Mouse (Mus musculus): ENCODE results near the gene Chic1. TPM values are rescaled to one million over a fixed set of nuclear protein-coding genes. Genes with fewer than 3 reads are reported as not detected.

Gene Chic1
- polyA plus RNA-seq (2012; rRNA removed) (0.19 and 0.26 TPM in 2 replicates), polyA plus RNA-seq (2014; fragmentation: Nextera tagmentation; extraction: Ambion mirVana) (0.18 and 0.23 TPM in 2 replicates)

DNA sequence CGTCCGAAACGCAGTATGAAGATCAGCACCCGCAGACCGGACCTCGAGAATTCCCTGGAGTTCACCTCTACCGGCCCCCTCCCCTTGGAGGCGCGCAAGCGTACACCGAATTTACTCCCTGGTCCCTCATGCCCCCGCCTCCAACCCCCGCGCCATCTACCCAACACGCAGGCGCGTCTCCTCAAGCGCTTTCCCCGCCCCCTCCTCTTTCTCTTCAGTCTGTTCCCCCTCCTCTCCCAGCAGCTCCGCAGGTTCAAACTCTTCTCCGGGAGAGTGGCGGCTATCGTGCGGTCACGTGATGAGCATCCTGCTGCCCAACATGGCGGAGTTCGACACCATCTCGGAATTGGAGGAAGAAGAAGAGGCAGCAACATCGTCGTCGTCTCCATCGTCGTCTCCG lies at the start of gene Chic1:
Gene Chic1 (plus strand): TSS at position 190 of the 400 bp plus-strand sequence.
- DNase-seq (ENCODE audit: low read depth in 3 of 3, low spot score in 3 of 3) (no peak), ATAC-seq (ENCODE audit: insufficient read depth) (no peak)
- Histone ChIP-seq H3K9me3 (ENCODE audit: control insufficient read depth, low read length) (no peaks in the 10 kb centered on the region), H3K36me3 (replicated peaks; ENCODE audit: control insufficient read depth, insufficient read depth, low read depth) (no peaks in the 10 kb centered on the region), H3K4me1 (replicated peaks; ENCODE audit: control insufficient read depth in 2 of 2, insufficient read depth in 2 of 2, low read length in 1 of 2) (no peaks in the 10 kb centered on the region), H3K4me3 (ENCODE audit: insufficient read depth in 1 of 2, low read depth in 2 of 2, low read length in 2 of 2) (peak within 1 kb of the TSS; percentile 42 to 49), H3K27ac (no peak within 1 kb of the TSS), H3K27me3 (ENCODE audit: control insufficient read depth, insufficient read depth, low read length) (peaks cover 19% of the 10 kb centered on the region), H3K9ac (replicated peaks) (no peak within 1 kb of the TSS), H3K4me2 (ENCODE audit: low read depth) (peak within 1 kb of the TSS; percentile 49)
- WGBS (ENCODE audit: insufficient replicate concordance) = 10% methylated on average over 33 of the region's 34 CpGs
- TF ChIP-seq EP300 (IDR thresholded peaks at IDR 0.05; ENCODE audit: low read depth) (no peak), CTCF (IDR thresholded peaks at IDR 0.05; ENCODE audit: low read depth) (no peak)

DNA sequence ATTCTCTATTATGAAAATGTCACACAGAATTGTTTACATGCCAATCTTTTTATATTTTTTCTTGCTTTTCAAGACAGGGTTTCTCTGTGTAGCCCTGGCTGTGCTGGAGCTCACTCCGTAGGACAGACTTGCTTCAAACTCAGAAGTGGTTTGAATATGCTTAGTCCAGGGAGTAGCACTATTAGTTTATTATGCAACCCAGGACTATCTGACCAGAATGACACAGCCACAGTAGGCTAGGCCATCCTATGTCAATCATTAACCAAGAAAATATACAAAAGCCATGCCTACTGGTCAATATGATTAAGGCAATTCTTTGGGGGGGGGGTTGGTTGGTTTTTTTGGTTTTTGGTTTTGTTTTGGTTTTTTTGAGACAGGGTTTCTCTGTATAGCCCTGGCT lies 48.0 kb upstream of the Chic1 start:
- no peaks in the 10 kb centered on the region for H3K36me3 ChIP-seq (replicated peaks; ENCODE audit: control insufficient read depth, insufficient read depth, low read depth)
- H3K4me3 ChIP-seq (ENCODE audit: insufficient read depth in 1 of 2, low read depth in 2 of 2, low read length in 2 of 2) = no peak overlapping the region
- WGBS (ENCODE audit: insufficient replicate concordance) = 63% methylated on average over 1 of the region's 1 CpGs
- H3K9me3 ChIP-seq (ENCODE audit: control insufficient read depth, low read length) = no peaks in the 10 kb centered on the region
- TF ChIP-seq EP300 (IDR thresholded peaks at IDR 0.05; ENCODE audit: low read depth) (no peak), CTCF (IDR thresholded peaks at IDR 0.05; ENCODE audit: low read depth) (no peak)
- no peaks in the 10 kb centered on the region for H3K27me3 ChIP-seq (ENCODE audit: control insufficient read depth, insufficient read depth, low read length)
- DNase-seq (ENCODE audit: low read depth in 3 of 3, low spot score in 3 of 3) = no peak
- peak; percentile 35; the same call in 1 of the 2 replicates for ATAC-seq (ENCODE audit: insufficient read depth)
- no peak overlapping the region for H3K27ac ChIP-seq
- H3K4me1 ChIP-seq (replicated peaks; ENCODE audit: control insufficient read depth in 2 of 2, insufficient read depth in 2 of 2, low read length in 1 of 2) = no peaks in the 10 kb centered on the region
- no peak overlapping the region for H3K9ac ChIP-seq (replicated peaks)
- no peak overlapping the region for H3K4me2 ChIP-seq (ENCODE audit: low read depth)

DNA sequence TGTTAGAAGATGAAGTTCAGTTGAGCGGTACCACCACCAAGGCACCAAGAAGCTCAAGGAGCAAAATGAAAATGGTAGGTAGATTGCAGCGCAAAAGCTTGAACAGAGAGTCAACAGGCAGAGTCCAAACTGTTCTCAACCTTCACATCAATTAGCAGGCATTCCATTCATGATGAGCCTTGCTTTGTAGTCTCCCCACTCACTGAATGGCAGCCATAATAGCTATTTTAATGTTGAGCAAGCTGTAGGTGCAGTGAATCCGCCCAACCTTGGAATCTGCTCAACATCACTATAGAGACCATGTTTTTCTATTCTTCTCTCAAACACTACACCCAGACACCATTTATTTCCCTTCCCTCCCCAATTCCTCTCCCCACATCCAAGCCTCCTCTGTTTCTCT lies 44.6 kb upstream of the Chic1 start:
- no peaks in the 10 kb centered on the region for H3K9me3 ChIP-seq (ENCODE audit: control insufficient read depth, low read length)
- no peaks in the 10 kb centered on the region for H3K36me3 ChIP-seq (replicated peaks; ENCODE audit: control insufficient read depth, insufficient read depth, low read depth)
- no peaks in the 10 kb centered on the region for H3K4me1 ChIP-seq (replicated peaks; ENCODE audit: control insufficient read depth in 2 of 2, insufficient read depth in 2 of 2, low read length in 1 of 2)
- H3K27me3 ChIP-seq (ENCODE audit: control insufficient read depth, insufficient read depth, low read length) = no peaks in the 10 kb centered on the region
- ATAC-seq (ENCODE audit: insufficient read depth) = no peak
- H3K9ac ChIP-seq (replicated peaks) = no peak overlapping the region
- no peak overlapping the region for H3K27ac ChIP-seq
- H3K4me3 ChIP-seq (ENCODE audit: insufficient read depth in 1 of 2, low read depth in 2 of 2, low read length in 2 of 2) = no peak overlapping the region
- DNase-seq (ENCODE audit: low read depth in 3 of 3, low spot score in 3 of 3) = no peak
- WGBS (ENCODE audit: insufficient replicate concordance) = 68% methylated on average over 3 of the region's 3 CpGs
- H3K4me2 ChIP-seq (ENCODE audit: low read depth) = no peak overlapping the region
- TF ChIP-seq EP300 (IDR thresholded peaks at IDR 0.05; ENCODE audit: low read depth) (no peak), CTCF (IDR thresholded peaks at IDR 0.05; ENCODE audit: low read depth) (no peak)

DNA sequence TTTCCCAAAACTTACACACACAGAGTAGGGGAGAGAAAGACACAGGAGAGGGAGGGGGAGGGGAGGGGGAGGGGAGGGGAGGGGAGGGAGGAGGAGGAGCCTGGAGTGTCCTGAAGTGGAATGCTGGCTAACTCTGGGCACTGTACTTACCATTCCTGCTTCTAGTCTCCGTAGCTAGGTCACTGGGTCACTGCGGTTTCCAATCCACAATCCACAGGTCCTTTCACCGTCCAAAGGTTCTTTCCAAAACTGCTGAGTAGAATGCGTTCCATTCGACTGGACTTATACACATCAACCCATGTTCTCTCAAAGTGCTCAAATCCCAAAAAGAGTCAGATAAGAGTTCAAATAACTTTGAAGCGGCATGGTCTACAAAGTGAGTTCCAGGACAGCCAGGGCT lies 42.1 kb upstream of the Chic1 start:
- ATAC-seq (ENCODE audit: insufficient read depth) = no peak

DNA sequence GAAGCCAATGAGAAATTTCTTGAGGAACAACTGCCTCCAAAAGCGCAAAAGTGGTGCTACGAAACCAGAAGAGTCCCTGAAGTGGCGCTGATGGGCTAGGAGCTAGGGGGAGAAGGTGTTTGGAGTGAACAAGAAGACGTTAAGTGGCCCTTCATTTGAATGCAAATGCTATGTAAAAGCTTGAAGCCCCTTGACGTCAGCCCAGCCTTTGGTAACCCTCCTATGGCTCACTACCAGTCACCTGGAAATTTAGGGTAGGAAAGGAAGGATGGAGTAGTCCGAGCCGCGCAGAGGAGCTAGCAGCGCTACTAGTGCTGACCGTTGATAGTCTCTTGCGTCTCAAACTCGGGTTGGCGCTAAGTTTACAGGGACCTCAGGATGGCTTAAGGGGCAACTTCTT lies 35.1 kb upstream of the Chic1 start, which contains the start of gene Cdx4:
Gene Cdx4 (plus strand): TSS at position 253 of the 400 bp plus-strand sequence.
- no peak for ATAC-seq (ENCODE audit: insufficient read depth)
- no peaks in the 10 kb centered on the region for H3K4me1 ChIP-seq (replicated peaks; ENCODE audit: control insufficient read depth in 2 of 2, insufficient read depth in 2 of 2, low read length in 1 of 2)
- peaks cover 24% of the 10 kb centered on the region for H3K27me3 ChIP-seq (ENCODE audit: control insufficient read depth, insufficient read depth, low read length)
- no peak within 1 kb of the TSS for H3K4me2 ChIP-seq (ENCODE audit: low read depth)
- H3K9ac ChIP-seq (replicated peaks) = no peak within 1 kb of the TSS
- TF ChIP-seq EP300 (IDR thresholded peaks at IDR 0.05; ENCODE audit: low read depth) = no peak
- no peak for TF ChIP-seq CTCF (IDR thresholded peaks at IDR 0.05; ENCODE audit: low read depth)
- no peaks in the 10 kb centered on the region for H3K9me3 ChIP-seq (ENCODE audit: control insufficient read depth, low read length)
- H3K27ac ChIP-seq = no peak within 1 kb of the TSS
- H3K36me3 ChIP-seq (replicated peaks; ENCODE audit: control insufficient read depth, insufficient read depth, low read depth) = no peaks in the 10 kb centered on the region
- no peak for DNase-seq (ENCODE audit: low read depth in 3 of 3, low spot score in 3 of 3)
- WGBS (ENCODE audit: insufficient replicate concordance) = 19% methylated on average over 13 of the region's 13 CpGs
- H3K4me3 ChIP-seq (ENCODE audit: insufficient read depth in 1 of 2, low read depth in 2 of 2, low read length in 2 of 2) = no peak within 1 kb of the TSS

More for the DNA sequence above, 42.1 kb upstream of the Chic1 start:
- Histone ChIP-seq H3K9ac (replicated peaks) (no peak overlapping the region), H3K27ac (no peak overlapping the region), H3K27me3 (ENCODE audit: control insufficient read depth, insufficient read depth, low read length) (no peaks in the 10 kb centered on the region; the same call in 1 of the 2 replicates), H3K36me3 (replicated peaks; ENCODE audit: control insufficient read depth, insufficient read depth, low read depth) (no peaks in the 10 kb centered on the region), H3K4me2 (ENCODE audit: low read depth) (no peak overlapping the region), H3K4me1 (replicated peaks; ENCODE audit: control insufficient read depth in 2 of 2, insufficient read depth in 2 of 2, low read length in 1 of 2) (no peaks in the 10 kb centered on the region), H3K4me3 (ENCODE audit: insufficient read depth in 1 of 2, low read depth in 2 of 2, low read length in 2 of 2) (no peak overlapping the region), H3K9me3 (ENCODE audit: control insufficient read depth, low read length) (no peaks in the 10 kb centered on the region)
- no peak for DNase-seq (ENCODE audit: low read depth in 3 of 3, low spot score in 3 of 3)
- 56% methylated on average over 6 of the region's 6 CpGs for WGBS (ENCODE audit: insufficient replicate concordance)
- no peak for TF ChIP-seq EP300 (IDR thresholded peaks at IDR 0.05; ENCODE audit: low read depth)
- no peak for TF ChIP-seq CTCF (IDR thresholded peaks at IDR 0.05; ENCODE audit: low read depth)
